22 mouse cellular contexts compared by ENCODE assay signal in the genomic region with DNA sequence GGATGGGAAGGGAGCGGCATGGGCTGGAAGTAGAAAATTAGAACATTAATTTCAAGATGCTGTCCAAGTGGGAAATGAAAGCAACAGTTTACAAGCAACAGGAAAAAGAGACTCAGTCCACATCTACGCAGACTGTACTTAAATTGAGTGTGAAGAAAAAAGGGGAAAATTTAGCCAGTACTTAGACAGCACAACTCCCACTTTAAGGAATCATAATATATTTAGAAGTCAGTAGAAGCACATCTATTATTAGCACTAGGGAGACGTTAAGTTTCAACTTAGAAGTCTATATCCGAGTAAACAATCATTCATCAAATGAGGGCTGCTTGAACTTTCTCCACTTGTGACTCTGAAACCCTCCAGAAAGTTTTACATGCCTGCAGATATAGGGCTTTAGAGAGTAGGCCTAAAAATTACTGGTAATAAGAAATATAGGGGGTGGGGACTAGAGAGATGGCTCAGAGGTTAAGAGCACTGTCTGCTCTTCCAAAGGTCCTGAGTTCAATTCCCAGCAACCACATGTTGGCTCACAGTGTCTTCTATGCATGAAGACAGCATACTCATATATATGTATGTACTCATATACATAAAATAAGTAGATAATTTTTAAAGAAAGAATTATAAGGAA.
DNase-seq lines count a peak whose midpoint lies in the region; ATAC-seq and TF ChIP-seq lines count a peak whose summit lies in the region.
"Had no signal": no experiment of that assay in that cellular context is flagged by ENCODE, and none has a peak within 500 bp of the region (broad histone marks: within the 10 kb centered on the region; RNA-seq: fewer than 3 reads in every experiment).

No protein-coding gene starts in this region.

- WGBS in heart, embryonic 16.5 days = 48% methylated on average over 4 of the region's 4 CpGs
- 59% methylated on average over 4 of the region's 4 CpGs for WGBS in heart, embryonic 11.5 days (ENCODE audit: insufficient replicate concordance)
- 48% methylated on average over 4 of the region's 4 CpGs for WGBS in kidney, embryonic 16.5 days
- WGBS in lung, embryonic 16.5 days = 28% methylated on average over 4 of the region's 4 CpGs
- WGBS in lung, adult 2 months = 42% methylated on average over 4 of the region's 4 CpGs
- 43% methylated on average over 4 of the region's 4 CpGs for WGBS in intestine, embryonic 16.5 days
- 85% methylated on average over 4 of the region's 4 CpGs for WGBS in hindbrain, embryonic 14.5 days

- no peak for DNase-seq in kidney, adult 9 months
- no peak for DNase-seq in lung, adult 2 months
- DNase-seq in hindbrain, embryonic 14.5 days (ENCODE audit: low spot score) = no peak
- DNase-seq: adrenal gland, postnatal 10 days; cerebellum, adult 11 months; cerebellum, adult 8-10 months; cerebellum, postnatal 14 days; embryo, embryonic 11 days; gastrocnemius, postnatal 10 days; heart, adult 2 months; heart, postnatal 36 days had no signal

- H3K9me3 ChIP-seq in heart, embryonic 16.5 days (replicated peaks; ENCODE audit: control insufficient read depth, low read length) = no peaks in the 10 kb centered on the region
- H3K9me3 ChIP-seq in heart, embryonic 11.5 days (replicated peaks; ENCODE audit: control insufficient read depth, low read length) = no peaks in the 10 kb centered on the region
- no peaks in the 10 kb centered on the region for H3K9me3 ChIP-seq in kidney, embryonic 16.5 days (ENCODE audit: low read length)
- H3K9me3 ChIP-seq in lung, embryonic 16.5 days (ENCODE audit: control insufficient read depth, low read length) = no peaks in the 10 kb centered on the region
- H3K9me3 ChIP-seq in intestine, embryonic 16.5 days (ENCODE audit: control insufficient read depth, low read length) = no peaks in the 10 kb centered on the region
- no peaks in the 10 kb centered on the region for H3K9me3 ChIP-seq in hindbrain, embryonic 14.5 days (ENCODE audit: control insufficient read depth, low read length)
- H3K9me3 ChIP-seq: embryonic facial prominence, embryonic 15.5 days; forebrain, embryonic 10.5 days; heart, embryonic 12.5 days; hindbrain, embryonic 12.5 days had no signal

- TF ChIP-seq POLR2A in lung, adult 2 months (IDR thresholded peaks at IDR 0.05; ENCODE audit: borderline replicate concordance, extremely low read depth, low read depth, low read length) = no peak

- H3K4me1 ChIP-seq in heart, embryonic 16.5 days (ENCODE audit: control insufficient read depth, insufficient read depth, low read length) = peaks cover 2% of the 10 kb centered on the region
- H3K4me1 ChIP-seq in heart, embryonic 11.5 days (ENCODE audit: control insufficient read depth, insufficient read depth, low read length) = peaks cover 3% of the 10 kb centered on the region; the same call in 1 of the 2 replicates
- 0 out of 2 replicates have a peak, but pooled peaks cover 7% of the 10 kb centered on the region for H3K4me1 ChIP-seq in kidney, embryonic 16.5 days (ENCODE audit: insufficient read depth, low read length)
- H3K4me1 ChIP-seq in lung, embryonic 16.5 days (replicated peaks; ENCODE audit: control insufficient read depth, insufficient read depth, low read length) = peaks cover 10% of the 10 kb centered on the region; the same call in 1 of the 2 replicates
- no peaks in the 10 kb centered on the region; the same call in 1 of the 2 replicates for H3K4me1 ChIP-seq in lung, adult 2 months (ENCODE audit: control insufficient read depth, insufficient read depth, low read length)
- no peaks in the 10 kb centered on the region for H3K4me1 ChIP-seq in intestine, embryonic 16.5 days (ENCODE audit: control insufficient read depth, insufficient read depth, low read length)
- H3K4me1 ChIP-seq in hindbrain, embryonic 14.5 days (replicated peaks; ENCODE audit: control insufficient read depth, insufficient read depth, low read length) = no peaks in the 10 kb centered on the region; the same call in 1 of the 2 replicates
- H3K4me1 ChIP-seq: hindbrain, embryonic 12.5 days had no signal

- no peak overlapping the region for H3K9ac ChIP-seq in heart, embryonic 16.5 days (ENCODE audit: low read length)
- no peak overlapping the region for H3K9ac ChIP-seq in heart, embryonic 11.5 days (ENCODE audit: low read depth, low read length)
- H3K9ac ChIP-seq in kidney, embryonic 16.5 days (replicated peaks; ENCODE audit: low read length) = no peak overlapping the region
- H3K9ac ChIP-seq in lung, embryonic 16.5 days (ENCODE audit: low read length) = no peak overlapping the region
- no peak overlapping the region for H3K9ac ChIP-seq in intestine, embryonic 16.5 days (ENCODE audit: low read depth, low read length)
- H3K9ac ChIP-seq in hindbrain, embryonic 14.5 days = no peak overlapping the region
- H3K9ac ChIP-seq: embryonic facial prominence, embryonic 15.5 days; heart, embryonic 12.5 days; hindbrain, embryonic 12.5 days had no signal

- ATAC-seq in heart, embryonic 16.5 days (replicated peaks; ENCODE audit: extremely low read depth, insufficient read depth, low FRiP score) = no peak
- ATAC-seq in heart, embryonic 11.5 days (replicated peaks; ENCODE audit: insufficient number of reproducible peaks, low FRiP score, low TSS enrichment) = no peak
- peak; percentile 55; the same call in 1 of the 2 replicates for ATAC-seq in kidney, embryonic 16.5 days (ENCODE audit: low FRiP score, low TSS enrichment)
- peak; percentile 72 for ATAC-seq in lung, embryonic 16.5 days (ENCODE audit: low read depth)
- ATAC-seq in intestine, embryonic 16.5 days = peak; percentile 76
- no peak for ATAC-seq in hindbrain, embryonic 14.5 days (ENCODE audit: low FRiP score)
- ATAC-seq: forebrain, embryonic 14.5 days had no signal

- H3K4me2 ChIP-seq in heart, embryonic 16.5 days (ENCODE audit: low read depth, low read length) = no peak overlapping the region
- no peak overlapping the region for H3K4me2 ChIP-seq in heart, embryonic 11.5 days
- no peak overlapping the region for H3K4me2 ChIP-seq in kidney, embryonic 16.5 days (replicated peaks; ENCODE audit: low read depth, low read length)
- no peak overlapping the region for H3K4me2 ChIP-seq in lung, embryonic 16.5 days (ENCODE audit: low read depth, low read length)
- no peak overlapping the region for H3K4me2 ChIP-seq in intestine, embryonic 16.5 days (ENCODE audit: low read depth, low read length)
- no peak overlapping the region for H3K4me2 ChIP-seq in hindbrain, embryonic 14.5 days (replicated peaks)
- H3K4me2 ChIP-seq: embryonic facial prominence, embryonic 15.5 days; heart, embryonic 12.5 days; hindbrain, embryonic 12.5 days had no signal

- no peak overlapping the region for H3K4me3 ChIP-seq in heart, embryonic 16.5 days (ENCODE audit: low read length)
- no peak overlapping the region for H3K4me3 ChIP-seq in heart, embryonic 11.5 days (ENCODE audit: low read depth, low read length)
- no peak overlapping the region for H3K4me3 ChIP-seq in kidney, embryonic 16.5 days (ENCODE audit: low read length)
- H3K4me3 ChIP-seq in lung, embryonic 16.5 days (ENCODE audit: low read length) = no peak overlapping the region
- H3K4me3 ChIP-seq in lung, adult 2 months (replicated peaks; ENCODE audit: extremely low read depth, low read depth, low read length) = no peak overlapping the region
- H3K4me3 ChIP-seq in intestine, embryonic 16.5 days (ENCODE audit: low read length) = no peak overlapping the region
- no peak overlapping the region for H3K4me3 ChIP-seq in hindbrain, embryonic 14.5 days (replicated peaks; ENCODE audit: low read length)
- H3K4me3 ChIP-seq: embryonic facial prominence, embryonic 15.5 days; erythroblast, embryonic 14.5 days; forebrain, embryonic 10.5 days; heart, adult 2 months; heart, embryonic 12.5 days; hindbrain, embryonic 12.5 days had no signal

- 0 out of 2 replicates have a peak overlapping the region, but pooled peaks have one; percentile 16 for H3K27ac ChIP-seq in heart, embryonic 16.5 days (ENCODE audit: low read length)
- no peak overlapping the region for H3K27ac ChIP-seq in heart, embryonic 11.5 days (ENCODE audit: low read depth, low read length)
- H3K27ac ChIP-seq in kidney, embryonic 16.5 days (ENCODE audit: low read length) = peak overlapping the region; percentile 74; the same call in 1 of the 2 replicates
- peak overlapping the region; percentile 51 for H3K27ac ChIP-seq in lung, embryonic 16.5 days (ENCODE audit: low read length)
- H3K27ac ChIP-seq in intestine, embryonic 16.5 days (ENCODE audit: low read length) = no peak overlapping the region
- no peak overlapping the region for H3K27ac ChIP-seq in hindbrain, embryonic 14.5 days
- H3K27ac ChIP-seq: embryonic facial prominence, embryonic 15.5 days; forebrain, embryonic 10.5 days; heart, adult 2 months; hindbrain, embryonic 12.5 days had no signal

- no peaks in the 10 kb centered on the region for H3K27me3 ChIP-seq in heart, embryonic 16.5 days (ENCODE audit: control insufficient read depth, insufficient read depth, low read length)
- H3K27me3 ChIP-seq in heart, embryonic 11.5 days (ENCODE audit: control insufficient read depth, insufficient read depth, low read length) = no peaks in the 10 kb centered on the region
- no peaks in the 10 kb centered on the region for H3K27me3 ChIP-seq in kidney, embryonic 16.5 days (ENCODE audit: insufficient read depth, low read length)
- H3K27me3 ChIP-seq in lung, embryonic 16.5 days (ENCODE audit: control insufficient read depth, insufficient read depth, low read depth, low read length) = no peaks in the 10 kb centered on the region
- H3K27me3 ChIP-seq in intestine, embryonic 16.5 days (replicated peaks; ENCODE audit: control insufficient read depth, insufficient read depth, low read length) = no peaks in the 10 kb centered on the region
- no peaks in the 10 kb centered on the region for H3K27me3 ChIP-seq in hindbrain, embryonic 14.5 days (ENCODE audit: control insufficient read depth, insufficient read depth, low read length)
- H3K27me3 ChIP-seq: embryonic facial prominence, embryonic 15.5 days; heart, embryonic 12.5 days; hindbrain, embryonic 12.5 days had no signal

- TF ChIP-seq CTCF in lung, adult 2 months (IDR thresholded peaks at IDR 0.05; ENCODE audit: insufficient read depth, low read length) = no peak

- no peaks in the 10 kb centered on the region for H3K36me3 ChIP-seq in heart, embryonic 16.5 days (ENCODE audit: control insufficient read depth, insufficient read depth)
- H3K36me3 ChIP-seq in heart, embryonic 11.5 days (ENCODE audit: control insufficient read depth, insufficient read depth, low read length) = no peaks in the 10 kb centered on the region
- H3K36me3 ChIP-seq in kidney, embryonic 16.5 days (ENCODE audit: insufficient read depth, low read length) = no peaks in the 10 kb centered on the region
- no peaks in the 10 kb centered on the region for H3K36me3 ChIP-seq in lung, embryonic 16.5 days (ENCODE audit: control insufficient read depth, insufficient read depth, low read length)
- no peaks in the 10 kb centered on the region for H3K36me3 ChIP-seq in intestine, embryonic 16.5 days (ENCODE audit: control insufficient read depth, insufficient read depth, low read length)
- no peaks in the 10 kb centered on the region for H3K36me3 ChIP-seq in hindbrain, embryonic 14.5 days (replicated peaks; ENCODE audit: control insufficient read depth, insufficient read depth)
- H3K36me3 ChIP-seq: embryonic facial prominence, embryonic 15.5 days; forebrain, embryonic 10.5 days; heart, embryonic 12.5 days; hindbrain, embryonic 12.5 days had no signal

Comparison
In these comparisons a context has a peak if more than half of its experiments do, and no peak if none do; other contexts are left out.
1. H3K27ac ChIP-seq: peak in heart, embryonic 16.5 days (single experiment), kidney, embryonic 16.5 days (single experiment) and lung, embryonic 16.5 days (single experiment); none in heart, embryonic 11.5 days (single experiment), intestine, embryonic 16.5 days (single experiment) and hindbrain, embryonic 14.5 days (single experiment).
2. ATAC-seq: peak in kidney, embryonic 16.5 days (single experiment), lung, embryonic 16.5 days (single experiment) and intestine, embryonic 16.5 days (single experiment); none in heart, embryonic 16.5 days (single experiment), heart, embryonic 11.5 days (single experiment) and hindbrain, embryonic 14.5 days (single experiment).